Mouse (Mus musculus) erythroblast, adult 5-6 weeks (primary cell): ENCODE measurements at regions not wholly inside any gene's neighbourhood (a gene's known extent, or its start where the extent isn't known, plus 50 kb on each side); places are given as distances from the start of the nearest gene placed in this dataset.
"Not testable (repeated sequence)": the region's sequence is repeated elsewhere in the genome, so short reads cannot be mapped to it uniquely, and the experiment has no call there.

Experiments used
- ATAC-seq: replicated peaks from 2 replicates; pipeline ENCODE4 v1.8.0; 2016; ENCODE audit warnings: moderate number of reproducible peaks, mild to moderate bottlenecking, moderate TSS enrichment, inconsistent platforms; ENCODE audit not compliant: poor library complexity, low FRiP score, severe bottlenecking

- no peak for ATAC-seq
These were observed 303.6 kb upstream of the Kdm8 start for GRCm38 (mm10) chr7:125140854-125141253.

GRCm38 (mm10) chr7:125141864-125142263 is 302.6 kb upstream of the Kdm8 start:
- no peak for ATAC-seq

GRCm38 (mm10) chr7:125146025-125146424 is 298.5 kb upstream of the Kdm8 start:
- ATAC-seq, result no peak

GRCm38 (mm10) chr7:125149151-125149550 is 295.3 kb upstream of the Kdm8 start:
- ATAC-seq, result no peak

GRCm38 (mm10) chr7:125149740-125150139 is 294.7 kb upstream of the Kdm8 start:
- no peak for ATAC-seq

GRCm38 (mm10) chr7:125152281-125152680 is 292.2 kb upstream of the Kdm8 start:
- ATAC-seq, result no peak

GRCm38 (mm10) chr7:125155291-125155690 is 289.2 kb upstream of the Kdm8 start:
- ATAC-seq, result no peak

- ATAC-seq, result no peak
These were observed 277.6 kb upstream of the Kdm8 start for GRCm38 (mm10) chr7:125166881-125167351.

- no peak for ATAC-seq
These were observed 276.8 kb upstream of the Kdm8 start for GRCm38 (mm10) chr7:125167666-125168065.

GRCm38 (mm10) chr7:125181548-125181947 is 262.9 kb upstream of the Kdm8 start:
- no peak for ATAC-seq

GRCm38 (mm10) chr7:125182266-125182665 is 262.2 kb upstream of the Kdm8 start:
- no peak for ATAC-seq

GRCm38 (mm10) chr7:125183011-125183410 is 261.5 kb upstream of the Kdm8 start:
- ATAC-seq, result not testable (repeated sequence)

- ATAC-seq, result no peak
These were observed 259.3 kb upstream of the Kdm8 start for GRCm38 (mm10) chr7:125185037-125185679.

- ATAC-seq, result no peak
These were observed 257.3 kb upstream of the Kdm8 start for GRCm38 (mm10) chr7:125187011-125187740.

- no peak for ATAC-seq
These were observed 255.5 kb upstream of the Kdm8 start for GRCm38 (mm10) chr7:125188986-125189385.

GRCm38 (mm10) chr7:125190067-125190466 is 254.4 kb upstream of the Kdm8 start:
- no peak for ATAC-seq

GRCm38 (mm10) chr7:125191313-125191712 is 253.2 kb upstream of the Kdm8 start:
- ATAC-seq, result no peak

- no peak for ATAC-seq
These were observed 233.0 kb upstream of the Kdm8 start for GRCm38 (mm10) chr7:125211346-125211973.

GRCm38 (mm10) chr7:125214036-125214435 is 230.4 kb upstream of the Kdm8 start:
- no peak for ATAC-seq

- ATAC-seq, result no peak
These were observed 226.8 kb upstream of the Kdm8 start for GRCm38 (mm10) chr7:125217630-125218029.

- ATAC-seq, result no peak
These were observed 221.8 kb upstream of the Kdm8 start for GRCm38 (mm10) chr7:125222684-125223083.
